12 mouse cellular contexts compared by ENCODE assay signal in genomic region chr16:17732431-17732830, GRCm38 (mm10).
"Had no signal": no experiment of that assay in that cellular context is flagged by ENCODE, and none has a peak within 500 bp of the region (broad histone marks: within the 10 kb centered on the region; RNA-seq: fewer than 3 reads in every experiment).

No protein-coding gene starts in this region.

- H3K4me2 ChIP-seq: lung, embryonic 14.5 days; midbrain, embryonic 12.5 days; neural tube, embryonic 12.5 days; stomach, embryonic 15.5 days had no signal

- H3K36me3 ChIP-seq: midbrain, embryonic 10.5 days; midbrain, embryonic 12.5 days; neural tube, embryonic 12.5 days; stomach, embryonic 15.5 days had no signal

- H3K4me3 ChIP-seq: midbrain, embryonic 10.5 days; midbrain, embryonic 12.5 days; neural tube, embryonic 12.5 days; stomach, embryonic 15.5 days had no signal

- H3K27me3 ChIP-seq: stomach, embryonic 15.5 days had no signal

- DNase-seq: lung, adult 18-20 months; lung, embryonic 14.5 days; lung, postnatal 10 days; lung, postnatal 4 days; midbrain, embryonic 14.5 days; right cerebral cortex, postnatal 14 days; thymus, adult 2 months; thymus, postnatal 36 days had no signal
